Comparison of ENCODE assay signal across 8 mouse cellular contexts in the genomic region with DNA sequence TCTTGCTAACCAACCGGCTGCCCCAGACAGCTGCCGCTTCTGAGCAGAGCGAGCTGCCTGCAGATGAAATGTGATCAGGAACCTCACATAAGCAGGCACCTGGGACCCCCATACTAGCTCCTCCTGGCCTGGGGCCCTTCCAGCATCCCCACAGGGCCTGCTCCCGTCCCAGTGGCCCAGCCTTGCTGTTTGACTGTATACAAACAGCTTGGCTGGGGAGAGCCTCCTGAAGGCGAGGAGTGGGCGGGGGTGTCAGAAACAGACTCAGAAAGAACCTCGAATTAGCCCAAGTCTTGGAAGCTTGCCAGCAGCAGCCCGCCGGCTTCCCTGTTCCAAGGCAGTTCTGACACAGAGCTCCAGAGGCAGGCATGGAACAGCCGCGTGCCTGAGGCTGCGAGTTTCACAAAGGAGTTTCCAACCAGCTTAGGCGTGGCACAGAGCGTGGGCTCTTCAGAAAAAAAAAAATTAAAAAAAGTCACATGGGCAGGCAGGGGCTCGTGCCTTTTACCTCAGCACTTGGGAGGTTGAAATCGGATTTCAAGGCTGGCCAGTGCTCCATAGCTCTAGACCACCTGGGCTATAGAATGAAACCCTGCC. TPM values are rescaled to one million over a fixed set of nuclear protein-coding genes. Genes with fewer than 3 reads are reported as not detected.
DNase-seq lines count a peak whose midpoint lies in the region; ATAC-seq and TF ChIP-seq lines count a peak whose summit lies in the region.

No protein-coding gene starts in this region.

- 0 out of 2 replicates have a peak overlapping the region, but pooled peaks have one; percentile 1 for H3K27ac ChIP-seq in cortical plate, adult 2 months (ENCODE audit: insufficient read depth, low read length)
- H3K27ac ChIP-seq in intestine, embryonic 15.5 days = peak overlapping the region; percentile 94
- peak overlapping the region; percentile 89 for H3K27ac ChIP-seq in limb, embryonic 11.5 days (replicated peaks; ENCODE audit: low read depth, low read length)
- H3K27ac ChIP-seq in olfactory bulb, adult 2 months (ENCODE audit: insufficient read depth, low read depth, low read length) = peak overlapping the region; percentile 95

- TF ChIP-seq CTCF in cortical plate, adult 2 months (IDR thresholded peaks at IDR 0.05; ENCODE audit: extremely low read depth, insufficient read depth, low read length) = no peak
- no peak for TF ChIP-seq CTCF in olfactory bulb, adult 2 months (IDR thresholded peaks at IDR 0.05; ENCODE audit: insufficient read depth, low read depth, low read length)

- H3K4me2 ChIP-seq in intestine, embryonic 15.5 days (replicated peaks) = peak overlapping the region; percentile 33; the same call in 1 of the 2 replicates
- peak overlapping the region; percentile 20; the same call in 1 of the 2 replicates for H3K4me2 ChIP-seq in limb, embryonic 11.5 days (ENCODE audit: low read depth, severe bottlenecking)

- 13% methylated on average over 16 of the region's 16 CpGs for WGBS in intestine, embryonic 15.5 days
- WGBS in limb, embryonic 11.5 days = 31% methylated on average over 16 of the region's 16 CpGs
- WGBS in olfactory bulb, adult 2 months = 7% methylated on average over 16 of the region's 16 CpGs

- peak; percentile 47 for ATAC-seq in intestine, embryonic 15.5 days
- peak; percentile 66 for ATAC-seq in limb, embryonic 11.5 days (ENCODE audit: insufficient number of reproducible peaks, low FRiP score, low TSS enrichment, low read depth)
- ATAC-seq in megakaryocyte, adult 5-6 weeks (ENCODE audit: poor library complexity, severe bottlenecking) = no peak

- no peak for TF ChIP-seq POLR2A in cortical plate, adult 2 months (IDR thresholded peaks at IDR 0.05; ENCODE audit: extremely low read depth, insufficient read depth, low read length)
- TF ChIP-seq POLR2A in olfactory bulb, adult 2 months (IDR thresholded peaks at IDR 0.05; ENCODE audit: insufficient read depth, low read depth, low read length) = no peak

- DNase-seq in embryo, embryonic 11 days = peak; percentile 69
- DNase-seq in embryo, embryonic 10.5 days (ENCODE audit: low spot score) = no peak
- DNase-seq in gastrocnemius, postnatal 25 days = peak; percentile 71
- DNase-seq in limb, embryonic 11.5 days (ENCODE audit: low spot score) = peak; percentile 83

- H3K4me1 ChIP-seq in cortical plate, adult 2 months (ENCODE audit: control insufficient read depth, insufficient read depth, low read length) = peaks cover 5% of the 10 kb centered on the region
- peaks cover 51% of the 10 kb centered on the region for H3K4me1 ChIP-seq in intestine, embryonic 15.5 days (replicated peaks)
- peaks cover 31% of the 10 kb centered on the region for H3K4me1 ChIP-seq in limb, embryonic 11.5 days (ENCODE audit: control insufficient read depth, insufficient read depth, low read length)
- peaks cover 77% of the 10 kb centered on the region for H3K4me1 ChIP-seq in olfactory bulb, adult 2 months (ENCODE audit: control insufficient read depth, insufficient read depth, low read length)

- no peaks in the 10 kb centered on the region for H3K27me3 ChIP-seq in intestine, embryonic 15.5 days (replicated peaks)
- H3K27me3 ChIP-seq in limb, embryonic 11.5 days (ENCODE audit: control insufficient read depth, insufficient read depth, low read length) = no peaks in the 10 kb centered on the region

- H3K4me3 ChIP-seq in cortical plate, adult 2 months (ENCODE audit: insufficient read depth, low read length) = no peak overlapping the region
- H3K4me3 ChIP-seq in intestine, embryonic 15.5 days (replicated peaks) = no peak overlapping the region
- H3K4me3 ChIP-seq in limb, embryonic 11.5 days (ENCODE audit: low read depth, low read length) = no peak overlapping the region
- no peak overlapping the region for H3K4me3 ChIP-seq in olfactory bulb, adult 2 months (ENCODE audit: insufficient read depth, low read depth, low read length)

- H3K9ac ChIP-seq in intestine, embryonic 15.5 days = peak overlapping the region; percentile 36; the same call in 1 of the 2 replicates
- peak overlapping the region; percentile 27; the same call in 1 of the 2 replicates for H3K9ac ChIP-seq in limb, embryonic 11.5 days (ENCODE audit: low read length)

- no peaks in the 10 kb centered on the region for H3K36me3 ChIP-seq in intestine, embryonic 15.5 days
- H3K36me3 ChIP-seq in limb, embryonic 11.5 days (ENCODE audit: control insufficient read depth, insufficient read depth, low read length) = no peaks in the 10 kb centered on the region

- H3K9me3 ChIP-seq in intestine, embryonic 15.5 days = no peaks in the 10 kb centered on the region
- H3K9me3 ChIP-seq in limb, embryonic 11.5 days (ENCODE audit: control insufficient read depth, low read length) = peaks cover 2% of the 10 kb centered on the region; the same call in 1 of the 2 replicates

RNA-seq across cellular contexts. Expression of a gene that starts 36.2 kb away (rescaled TPM):
- 12.4 and 16.0 TPM in 2 replicates for polyA plus RNA-seq in cortical plate, adult 2 months (2012; rRNA removed)
- 1 to 10 TPM; 2.2 to 2.4 TPM for total RNA-seq in gastrocnemius, postnatal 25 days (2021)
- polyA plus RNA-seq in intestine, embryonic 15.5 days (2015; fragmentation: Nextera tagmentation; extraction: Ambion mirVana) = 3.0 and 3.9 TPM in 2 replicates
- polyA plus RNA-seq in limb, embryonic 11.5 days (2014; fragmentation: Nextera tagmentation; extraction: Ambion mirVana) = 3.5 and 4.5 TPM in 2 replicates
- not detected in 2 replicates for polyA plus RNA-seq in olfactory bulb, adult 2 months (2012; ENCODE audit: insufficient read depth, insufficient read length, low replicate concordance, missing spikeins)
- 0.71 TPM in 1 of 2 replicates, not detected in the other for total RNA-seq in megakaryocyte, adult 5-6 weeks (2015)
- total RNA-seq in megakaryocyte, adult 5-6 weeks (2017) = 0.95 and 1.1 TPM in 2 replicates

RNA-seq across cellular contexts. Expression of a gene that starts 36.4 kb away (rescaled TPM):
- 81.8 and 86.9 TPM in 2 replicates for polyA plus RNA-seq in cortical plate, adult 2 months (2012; rRNA removed)
- 10 to 100 TPM; 44.8 to 51.3 TPM for total RNA-seq in gastrocnemius, postnatal 25 days (2021)
- 194 and 205 TPM in 2 replicates for polyA plus RNA-seq in intestine, embryonic 15.5 days (2015; fragmentation: Nextera tagmentation; extraction: Ambion mirVana)
- 137 and 149 TPM in 2 replicates for polyA plus RNA-seq in limb, embryonic 11.5 days (2014; fragmentation: Nextera tagmentation; extraction: Ambion mirVana)
- polyA plus RNA-seq in olfactory bulb, adult 2 months (2012; ENCODE audit: insufficient read depth, insufficient read length, low replicate concordance, missing spikeins) = not detected in 2 replicates
- 133 and 141 TPM in 2 replicates for total RNA-seq in megakaryocyte, adult 5-6 weeks (2015)
- 116 and 130 TPM in 2 replicates for total RNA-seq in megakaryocyte, adult 5-6 weeks (2017)

RNA-seq across cellular contexts. Expression of a gene that starts 55.7 kb away (rescaled TPM):
- polyA plus RNA-seq in cortical plate, adult 2 months (2012; rRNA removed) = 17.8 and 19.5 TPM in 2 replicates
- total RNA-seq in gastrocnemius, postnatal 25 days (2021) = 10 to 100 TPM; 11.3 to 14.6 TPM
- 23.3 and 26.0 TPM in 2 replicates for polyA plus RNA-seq in intestine, embryonic 15.5 days (2015; fragmentation: Nextera tagmentation; extraction: Ambion mirVana)
- polyA plus RNA-seq in limb, embryonic 11.5 days (2014; fragmentation: Nextera tagmentation; extraction: Ambion mirVana) = 6.5 and 8.5 TPM in 2 replicates
- polyA plus RNA-seq in olfactory bulb, adult 2 months (2012; ENCODE audit: insufficient read depth, insufficient read length, low replicate concordance, missing spikeins) = not detected in 2 replicates
- total RNA-seq in megakaryocyte, adult 5-6 weeks (2015) = 3.7 and 4.3 TPM in 2 replicates
- total RNA-seq in megakaryocyte, adult 5-6 weeks (2017) = 3.3 and 5.7 TPM in 2 replicates

Comparison
In these comparisons a context has a peak if more than half of its experiments do, and no peak if none do; other contexts are left out.
1. H3K27ac ChIP-seq: peak in every context shown above with its lines; median percentile 95 in olfactory bulb, adult 2 months; 94 in intestine, embryonic 15.5 days; 89 in limb, embryonic 11.5 days; 1 in cortical plate, adult 2 months.